Mouse (Mus musculus): ENCODE measurements around the gene Sh3rf3.
A peak's percentile ranks its signal among the peaks of the same experiment; 100 is the strongest.
"Not testable (repeated sequence)": the region's sequence is repeated elsewhere in the genome, so short reads cannot be mapped to it uniquely, and the experiment has no call there.

Gene Sh3rf3

GRCm38 (mm10) chr10:58994726-58995125, 181.6 kb downstream of the Sh3rf3 start:
- no peak for DNase-seq

DNA sequence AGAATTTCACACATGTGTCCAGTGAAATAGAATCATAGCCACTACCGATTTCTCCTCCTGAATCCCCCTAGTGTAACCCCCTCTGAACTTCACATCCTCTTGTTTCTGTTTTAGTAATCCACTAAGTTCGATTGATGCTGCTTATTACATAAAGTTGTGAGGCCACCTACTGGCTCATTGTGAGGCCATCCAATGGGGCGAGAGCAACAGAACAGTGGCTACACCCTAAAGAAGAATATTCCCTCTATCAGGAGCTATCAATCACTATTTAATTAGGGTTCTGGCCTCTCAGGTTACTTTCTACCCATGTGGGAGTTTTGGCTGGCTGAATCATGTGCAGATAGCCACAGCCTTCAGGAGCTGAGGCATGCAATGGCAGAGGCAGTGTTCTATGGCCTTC, 182.0 kb downstream of the Sh3rf3 start:
- no peak for DNase-seq

- no peak for DNase-seq
Observed at GRCm38 (mm10) chr10:59002361-59002760, 189.2 kb downstream of the Sh3rf3 start.

DNA sequence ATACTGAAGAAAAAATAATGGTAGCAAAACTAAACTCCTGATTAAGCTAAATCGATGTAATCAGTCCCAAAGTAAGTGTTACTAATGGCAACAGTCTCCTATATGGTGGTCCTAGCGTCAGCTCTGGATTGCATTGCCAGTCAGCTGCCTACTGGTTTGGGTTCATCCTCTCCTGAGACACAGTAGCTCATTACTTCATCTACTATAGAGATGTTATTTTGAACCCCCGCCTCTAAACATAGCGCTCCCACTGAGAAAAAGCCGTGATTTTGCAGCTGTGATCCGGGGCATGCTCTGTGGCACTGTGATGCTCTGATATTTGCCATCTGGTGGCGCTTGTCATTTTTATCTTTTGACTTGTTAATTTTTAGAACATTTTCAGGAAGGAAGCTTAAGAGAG, 198.3 kb downstream of the Sh3rf3 start:
- DNase-seq: no peak

DNA sequence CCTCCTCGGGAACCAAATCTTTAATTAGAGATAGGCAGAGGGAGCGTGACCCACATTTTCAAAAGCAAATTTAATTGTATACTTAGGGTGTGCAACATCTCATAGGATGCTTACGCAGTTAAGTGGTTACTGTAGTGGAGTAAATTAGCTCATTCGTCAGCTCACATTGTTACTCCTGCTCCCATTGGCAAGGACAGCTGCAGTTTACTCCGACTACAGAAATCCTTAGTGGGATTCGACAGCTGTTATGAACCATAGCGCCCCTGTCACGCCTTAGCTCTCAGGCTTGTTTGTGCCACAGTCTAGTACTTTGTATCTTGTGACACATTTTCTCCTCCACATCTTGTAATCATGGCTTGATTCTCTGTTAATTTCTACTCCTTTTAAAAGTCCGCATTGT, 200.5 kb downstream of the Sh3rf3 start:
- no peak for DNase-seq

GRCm38 (mm10) chr10:59019302-59019973, 206.3 kb downstream of the Sh3rf3 start:
- no peak for DNase-seq

DNA sequence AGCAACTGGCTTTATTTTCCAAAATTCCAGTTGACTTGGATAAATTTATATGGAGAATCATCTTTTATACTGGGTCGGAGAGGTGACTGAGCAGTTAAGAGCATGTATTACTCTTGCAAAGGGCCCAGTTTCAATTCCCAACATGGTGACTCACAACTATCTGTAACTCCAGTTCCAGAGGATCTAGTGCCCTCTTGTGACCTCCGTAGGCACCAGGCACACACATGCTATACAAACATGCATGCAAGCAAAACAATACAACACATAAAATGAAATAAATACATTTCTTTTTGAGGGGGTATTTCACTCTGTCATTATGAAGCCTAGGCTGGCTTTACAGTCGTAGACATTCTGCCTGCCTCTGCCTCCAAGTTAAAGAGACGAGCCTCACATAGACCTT, 237.3 kb downstream of the Sh3rf3 start:
- no peak for DNase-seq

DNA sequence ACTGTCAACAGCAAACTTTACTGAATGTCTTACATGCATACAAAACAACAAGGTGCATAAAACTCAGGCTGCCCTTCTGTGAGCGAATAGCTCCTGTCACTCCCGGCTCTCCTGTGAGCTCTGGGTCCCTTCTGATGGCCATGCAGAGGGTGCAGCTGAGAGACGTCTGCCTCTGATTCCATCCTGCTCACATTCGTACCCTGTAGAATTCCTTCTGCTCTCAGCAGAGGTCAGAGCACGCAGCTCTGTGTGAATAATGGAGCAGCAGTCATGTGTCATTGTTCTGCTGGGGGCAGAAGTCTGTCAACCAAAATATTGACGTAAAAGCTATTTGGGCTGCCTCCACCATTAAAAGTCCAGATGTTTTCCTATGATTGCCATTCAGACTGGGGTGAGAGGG, 243.1 kb downstream of the Sh3rf3 start:
- DNase-seq: no peak

DNA sequence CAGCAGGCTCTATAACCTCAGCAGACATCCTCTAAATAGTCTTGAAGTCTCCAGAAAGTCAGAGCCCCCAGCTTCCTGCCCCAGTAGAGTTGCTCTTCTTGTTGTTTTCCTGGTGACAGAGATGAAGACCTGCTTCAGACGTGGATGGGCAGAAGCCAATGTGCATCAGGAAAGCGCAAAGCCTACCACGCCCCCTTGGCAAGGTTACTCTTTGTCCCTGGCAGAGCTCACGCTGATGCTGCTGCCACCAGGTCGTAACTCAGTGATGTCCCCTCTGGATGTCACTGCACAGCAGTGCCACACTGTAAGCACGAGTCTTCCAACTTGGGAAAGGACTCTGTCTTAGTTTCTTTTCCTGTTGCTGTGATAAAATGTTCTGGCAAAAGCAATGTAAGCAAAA, 253.6 kb downstream of the Sh3rf3 start:
- DNase-seq: no peak

DNA sequence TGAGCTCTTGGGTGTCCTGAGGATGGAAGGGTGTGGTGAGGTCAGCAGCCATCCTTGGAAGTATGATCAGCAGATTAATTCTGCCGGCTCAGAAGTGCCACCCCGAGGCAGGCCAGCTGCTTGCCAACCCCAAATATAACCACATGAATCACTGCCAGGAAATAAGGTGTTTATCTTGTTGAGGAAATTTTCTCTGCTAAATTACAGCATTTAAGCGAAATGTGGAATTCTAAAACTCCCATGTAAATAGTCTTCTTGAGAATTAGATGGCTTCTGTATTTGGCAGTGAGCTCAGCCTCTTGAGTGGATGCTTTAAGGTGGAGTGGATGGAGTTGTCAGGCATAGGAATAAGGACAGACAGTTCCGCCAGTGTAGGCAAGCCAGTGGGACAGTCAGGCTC, 259.7 kb downstream of the Sh3rf3 start:
- DNase-seq: no peak

DNA sequence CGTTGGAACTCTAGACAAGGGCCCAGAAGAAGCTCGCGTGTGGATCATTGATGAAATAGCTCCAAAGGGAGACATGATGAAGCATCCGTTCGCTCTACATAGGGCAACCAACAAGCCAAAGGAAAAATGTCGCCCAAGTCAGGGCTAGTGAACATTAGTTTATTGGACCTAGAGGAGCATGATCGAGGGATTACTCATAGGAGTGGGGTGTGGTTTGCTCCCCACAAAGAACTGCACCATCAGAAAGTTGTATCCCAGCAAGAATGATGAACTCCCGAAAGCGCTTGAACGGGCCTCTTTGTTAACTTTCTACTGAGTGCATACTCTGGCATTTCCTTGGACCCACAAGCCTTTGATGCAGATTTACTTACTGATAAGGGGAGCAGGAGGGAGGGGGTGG, 263.5 kb downstream of the Sh3rf3 start:
- DNase-seq: no peak

DNA sequence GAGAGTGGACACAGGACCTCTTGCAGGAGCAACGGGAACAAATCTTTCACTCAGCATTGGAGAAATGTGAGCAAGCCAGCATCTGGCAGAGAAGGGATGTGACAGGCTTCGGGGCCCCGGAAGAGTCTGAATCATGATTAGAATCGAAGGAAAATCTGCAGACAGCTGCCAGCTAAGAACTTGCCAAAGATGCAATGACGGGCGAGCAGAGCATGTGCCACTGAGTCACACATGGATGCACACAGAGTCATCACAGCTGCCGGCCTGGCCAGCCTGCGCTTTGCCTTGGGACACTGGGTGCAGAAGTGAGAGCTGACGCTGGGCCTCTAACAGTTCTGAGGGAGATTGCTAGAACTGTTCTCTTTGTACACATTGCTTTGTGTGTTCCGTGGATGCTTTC, 264.8 kb downstream of the Sh3rf3 start:
- DNase-seq: no peak

GRCm38 (mm10) chr10:59085604-59086003, 272.4 kb downstream of the Sh3rf3 start:
- DNase-seq: no peak

DNA sequence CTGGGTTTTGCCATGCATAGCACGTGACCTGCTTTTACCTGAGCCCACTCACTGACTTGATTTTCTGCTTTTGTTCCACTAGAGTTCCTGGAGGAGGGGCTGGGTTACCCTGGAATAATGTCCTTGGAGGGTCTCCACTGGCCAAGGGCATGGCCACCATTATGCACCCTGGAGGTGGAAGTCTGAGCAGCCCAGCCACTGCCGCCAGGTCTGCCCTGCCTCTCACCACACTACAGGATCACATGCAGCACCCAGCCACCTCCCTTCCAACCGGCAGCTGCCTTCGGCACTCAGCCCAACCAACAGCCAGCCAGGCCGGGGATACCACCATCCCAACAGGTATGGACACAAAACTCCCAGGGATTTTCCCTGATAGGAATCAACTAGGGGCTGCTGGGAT, 273.4 kb downstream of the Sh3rf3 start:
- DNase-seq: no peak

DNA sequence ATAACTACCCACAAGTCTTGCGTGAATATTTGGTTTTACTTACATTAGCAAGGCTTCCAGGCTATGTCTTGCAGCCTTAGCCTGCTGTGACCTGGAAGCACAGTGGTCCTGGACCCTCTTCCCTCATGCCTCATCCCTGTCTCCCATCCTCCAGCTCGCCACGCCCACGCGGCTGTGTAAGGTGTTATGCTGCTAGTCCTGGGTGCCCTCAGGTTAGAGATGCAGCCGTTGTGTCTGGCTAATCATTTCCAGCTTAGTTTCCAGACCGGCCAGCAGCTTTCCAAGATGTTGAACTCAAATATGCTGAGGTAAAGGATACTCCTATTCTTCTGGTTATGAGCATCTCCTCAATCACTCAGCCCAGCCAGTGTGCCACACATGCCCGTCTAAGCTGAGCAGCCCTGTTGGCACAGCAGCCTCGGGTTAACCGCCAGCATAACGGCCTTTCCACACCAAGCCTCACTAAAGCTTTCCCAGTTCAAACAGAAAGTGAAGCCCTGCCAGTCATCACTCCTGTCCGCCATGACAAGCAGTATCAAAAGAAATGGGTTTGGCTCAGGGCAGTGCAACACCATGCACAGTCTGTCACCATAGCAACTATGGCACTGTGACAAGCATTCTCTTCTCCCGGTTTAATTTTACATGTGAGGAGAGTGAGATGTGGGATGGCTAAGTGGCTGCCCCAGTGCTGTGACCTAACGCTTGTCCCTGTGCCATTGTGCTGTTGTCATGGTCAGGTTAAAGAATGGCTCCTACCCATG, 276.9 kb downstream of the Sh3rf3 start:
- DNase-seq: no peak

DNA sequence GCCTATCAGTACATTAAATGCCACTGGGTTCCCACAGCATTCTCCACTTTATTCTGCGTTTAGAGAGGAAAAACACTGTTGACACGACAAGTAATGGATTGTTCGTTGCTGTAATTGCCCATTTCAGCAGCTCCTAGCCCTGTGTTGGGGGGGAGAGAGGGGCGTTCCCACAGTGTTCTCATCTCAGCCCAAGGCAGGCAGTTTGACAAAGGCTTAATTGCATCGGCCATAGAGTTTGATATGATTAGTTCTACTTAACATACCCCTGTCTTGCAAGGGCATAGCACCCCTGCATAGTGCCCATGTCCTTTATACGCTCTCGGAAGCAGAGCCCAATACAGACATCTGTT, 277.4 kb downstream of the Sh3rf3 start:
- DNase-seq: no peak

DNA sequence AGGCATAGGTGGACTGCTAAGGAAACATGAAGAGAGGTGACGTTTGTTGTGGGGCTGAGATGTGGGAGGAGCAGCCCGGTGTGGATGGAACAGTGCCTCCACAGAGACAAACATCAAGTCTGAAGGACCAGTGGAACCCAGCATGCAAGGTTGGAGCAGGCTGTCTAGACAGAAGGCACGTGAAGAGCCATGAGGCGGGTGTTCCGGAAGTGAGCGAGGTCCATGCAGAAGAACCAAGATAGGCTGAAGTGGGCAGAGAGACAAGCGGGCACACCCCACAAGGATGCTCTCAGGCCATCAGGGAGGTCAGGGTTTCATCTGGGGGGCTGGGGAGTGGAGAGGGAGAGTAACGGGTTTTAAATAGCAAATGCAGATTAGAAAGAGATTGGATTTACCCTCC, 278.4 kb downstream of the Sh3rf3 start:
- no peak for DNase-seq

DNA sequence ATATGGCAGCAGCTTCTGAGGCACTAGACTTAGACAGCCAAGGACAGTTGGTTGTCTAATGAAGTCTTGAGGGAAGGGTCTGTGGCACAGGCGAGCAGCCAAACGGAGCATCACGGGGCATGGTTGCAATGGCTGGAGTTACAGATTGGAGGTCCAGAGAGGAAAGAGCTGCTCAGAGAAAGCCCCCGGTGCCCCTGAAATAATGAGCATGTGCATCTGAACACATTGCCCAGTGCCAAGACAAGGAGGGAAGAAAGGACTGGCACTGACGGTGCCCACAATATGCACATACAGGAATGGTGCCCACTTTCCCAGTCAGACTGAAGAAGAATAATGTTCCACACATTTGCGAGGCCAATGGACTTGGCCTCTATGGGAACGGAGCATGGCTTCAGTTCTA, 278.8 kb downstream of the Sh3rf3 start:
- no peak for DNase-seq

- DNase-seq: not testable (repeated sequence)
Observed at GRCm38 (mm10) chr10:59103076-59103475, 289.9 kb downstream of the Sh3rf3 start.

- no peak for DNase-seq
Observed at GRCm38 (mm10) chr10:59104683-59105082, 291.5 kb downstream of the Sh3rf3 start.

GRCm38 (mm10) chr10:59105885-59106284, 292.7 kb downstream of the Sh3rf3 start:
- no peak for DNase-seq

DNA sequence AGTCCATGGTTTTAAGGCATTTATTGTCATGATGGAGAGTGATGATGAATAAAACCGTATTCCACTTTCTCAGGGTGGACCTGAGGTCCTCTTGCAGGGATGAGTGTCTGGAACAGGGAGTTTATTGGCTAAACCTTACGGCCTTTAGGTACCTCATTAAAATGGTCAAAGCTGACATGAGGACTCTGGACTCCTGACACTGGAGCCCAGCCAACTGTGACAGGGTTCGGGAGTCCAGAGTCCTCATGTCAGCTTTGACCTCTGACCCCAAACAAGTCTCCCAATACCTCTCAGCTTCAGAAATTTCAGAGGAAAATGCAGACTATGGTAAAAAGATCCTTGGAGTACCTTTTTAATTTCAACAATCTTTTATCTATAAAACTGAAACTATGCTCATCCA, 293.5 kb downstream of the Sh3rf3 start:
- DNase-seq: no peak

GRCm38 (mm10) chr10:59109015-59109414, 295.9 kb downstream of the Sh3rf3 start:
- peak; percentile 79 for DNase-seq

GRCm38 (mm10) chr10:59110386-59110785, 297.2 kb downstream of the Sh3rf3 start:
- DNase-seq: no peak

DNA sequence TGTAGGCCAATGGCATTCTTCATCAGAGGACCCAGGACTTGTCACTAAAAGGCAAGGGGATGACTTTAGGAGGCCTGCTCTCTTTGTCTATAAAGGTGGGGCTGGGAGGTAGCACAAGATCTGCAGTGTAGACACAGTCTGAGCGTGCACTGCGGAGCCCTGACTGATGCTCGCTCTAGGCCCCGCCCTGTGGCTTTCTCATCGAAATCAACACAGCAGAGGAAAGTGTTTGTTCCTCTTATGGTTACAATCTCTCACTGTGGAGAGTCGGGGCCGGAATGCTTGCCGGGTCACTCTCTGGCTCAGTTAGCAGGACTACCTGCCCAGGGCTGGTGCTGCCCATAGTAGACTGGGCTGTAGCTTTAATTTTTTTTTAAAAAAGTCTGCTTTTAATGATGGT, 299.6 kb downstream of the Sh3rf3 start:
- no peak for DNase-seq

All from thymus, postnatal 4 days (tissue).